Mouse (Mus musculus) gastrocnemius, adult 2 months (tissue): ENCODE results near the gene Gm11563. TPM values are rescaled to one million over a fixed set of nuclear protein-coding genes. Genes with fewer than 3 reads are reported as not detected.
"Not testable (repeated sequence)": the region's sequence is repeated elsewhere in the genome, so short reads cannot be mapped to it uniquely, and the experiment has no call there.

Experiments
- DNase-seq: peaks from one replicate; pipeline ENCODE4 v3.0.0; 2022
- H3K27ac ChIP-seq: fragments of 200-600 bp; 2 replicates; pipeline ENCODE4 v1.8.1; 2022; ENCODE audit warnings: mild to moderate bottlenecking
- H3K4me3 ChIP-seq: fragments of 200-600 bp; 2 replicates; pipeline ENCODE4 v1.8.1; 2022; ENCODE audit warnings: mild to moderate bottlenecking, moderate library complexity
- CTCF ChIP-seq: fragments of 200-600 bp; IDR thresholded peaks from 2 replicates; pipeline ENCODE4 v1.8.1; 2022; ENCODE audit warnings: antibody characterized with exemption, mild to moderate bottlenecking, moderate library complexity
- intact Hi-C: fragments of 180-260 bp; cut with DNase I; formaldehyde crosslinking; loops from one replicate; pipeline ENCODE4 v1.15.1; 2025
- total RNA-seq, 2 experiments: library from RNA; stranded (reverse); gene quantifications; 2 replicates each; pipeline ENCODE4 v1.2.3; 2021

Gene Gm11563
- total RNA-seq, 2 experiments from 2014 or later, result not detected

GRCm38 (mm10) chr11:99634653-99635134 lies 24.1 kb downstream of the Gm11563 start, which contains the start of gene Krtap4-2:
TSS of gene Krtap4-2 (minus strand) at chr11:99635084.
- no peak for TF ChIP-seq CTCF
- no peak for DNase-seq
- H3K27ac ChIP-seq, result no peak within 1 kb of the TSS
- H3K4me3 ChIP-seq, result no peak within 1 kb of the TSS
- intact Hi-C loops, result no loop called here

DNA sequence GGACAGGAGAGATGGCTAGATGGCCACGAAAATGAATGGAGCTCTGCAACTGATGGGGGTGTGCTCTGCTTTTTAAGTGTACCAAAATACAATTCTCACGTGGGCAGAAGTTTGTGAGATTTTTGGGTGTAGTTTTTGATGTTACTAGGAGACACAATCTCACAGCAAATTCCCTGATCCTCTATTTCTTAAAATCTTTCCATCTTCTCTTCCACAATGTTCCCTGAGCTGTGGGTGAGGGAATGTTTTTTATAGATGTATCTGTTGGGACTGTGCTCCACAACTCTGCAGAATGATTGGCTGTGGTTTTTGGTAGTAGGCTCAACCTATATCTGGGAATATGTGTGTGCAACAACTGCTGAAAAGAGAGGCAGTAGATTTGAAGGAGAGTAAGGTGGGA lies 25.5 kb downstream of the Gm11563 start:
- intact Hi-C loops, result no loop called here
- TF ChIP-seq CTCF, result no peak
- DNase-seq, result no peak
- H3K4me3 ChIP-seq, result no peak overlapping the region
- H3K27ac ChIP-seq, result no peak overlapping the region

GRCm38 (mm10) chr11:99630890-99631289 lies 27.9 kb downstream of the Gm11563 start:
- TF ChIP-seq CTCF, result no peak
- H3K27ac ChIP-seq, result no peak overlapping the region
- DNase-seq, result no peak
- H3K4me3 ChIP-seq, result no peak overlapping the region
- intact Hi-C loops, result no loop called here

- no peak within 1 kb of the TSS for H3K4me3 ChIP-seq
- intact Hi-C loops, result no loop called here
- H3K27ac ChIP-seq, result no peak within 1 kb of the TSS
- no peak for TF ChIP-seq CTCF
- no peak for DNase-seq
Observed at GRCm38 (mm10) chr11:99628138-99628537, 30.6 kb downstream of the Gm11563 start, which contains the start of gene Krtap4-1. TSS of gene Krtap4-1 (minus strand) at chr11:99628238.

DNA sequence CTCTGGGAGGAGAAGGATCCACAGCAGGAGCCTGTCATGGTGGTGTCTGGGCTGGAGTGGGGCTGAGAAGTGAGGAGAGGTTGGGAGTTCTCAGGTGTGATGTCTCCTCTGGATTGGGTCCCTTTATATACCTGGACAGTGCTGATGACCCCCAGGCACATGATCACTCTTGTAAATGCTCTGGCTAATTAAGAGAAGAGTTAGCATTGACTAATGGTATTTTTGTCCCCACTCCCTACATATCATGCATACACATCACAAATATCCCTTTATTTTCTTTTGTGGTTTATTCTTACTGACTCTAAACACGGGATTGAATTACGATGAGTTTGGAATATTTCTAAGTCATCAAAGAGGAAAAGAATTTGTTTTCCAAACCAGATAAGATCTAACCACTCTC lies 38.4 kb downstream of the Gm11563 start, which contains the start of gene Gm11562:
Gene Gm11562, minus strand, starts transcription at position 101 of the 400 bp plus-strand sequence.
- no peak for DNase-seq
- intact Hi-C loops, result no loop called here
- no peak for TF ChIP-seq CTCF
- no peak within 1 kb of the TSS for H3K27ac ChIP-seq
- H3K4me3 ChIP-seq, result no peak within 1 kb of the TSS

DNA sequence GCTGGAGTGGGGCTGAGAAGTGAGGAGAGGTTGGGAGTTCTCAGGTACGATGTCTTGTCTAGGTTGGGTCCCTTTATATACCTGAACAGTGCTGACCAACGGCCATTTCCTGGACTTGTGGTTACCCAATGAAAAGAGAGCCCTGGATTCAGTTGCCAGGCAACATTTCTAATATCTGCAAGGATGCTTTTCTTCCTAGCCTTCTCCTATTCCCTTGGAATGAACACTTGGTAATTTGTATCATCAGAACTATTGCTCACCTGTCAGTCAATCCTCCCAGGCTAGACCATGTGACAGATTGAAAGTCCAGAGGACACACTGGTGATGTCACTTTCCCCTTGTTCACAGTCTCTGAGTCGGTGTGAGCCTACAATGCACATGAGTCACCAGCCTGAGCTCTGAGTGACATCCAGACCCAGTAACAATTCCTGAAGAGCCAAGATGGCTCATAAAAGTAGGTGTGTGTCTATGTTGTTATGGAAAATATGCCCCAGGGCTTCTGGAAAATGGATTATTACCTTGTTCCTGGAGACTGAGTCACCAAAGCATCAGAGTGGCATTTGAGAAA lies 43.9 kb downstream of the Gm11563 start, which contains the start of gene Krtap2-4:
Gene Krtap2-4, minus strand, starts transcription at position 51 of the 568 bp plus-strand sequence.
- no peak for DNase-seq
- Histone ChIP-seq H3K27ac (no peak within 1 kb of the TSS), H3K4me3 (no peak within 1 kb of the TSS)
- intact Hi-C loops, result no loop called here
- no peak for TF ChIP-seq CTCF

DNA sequence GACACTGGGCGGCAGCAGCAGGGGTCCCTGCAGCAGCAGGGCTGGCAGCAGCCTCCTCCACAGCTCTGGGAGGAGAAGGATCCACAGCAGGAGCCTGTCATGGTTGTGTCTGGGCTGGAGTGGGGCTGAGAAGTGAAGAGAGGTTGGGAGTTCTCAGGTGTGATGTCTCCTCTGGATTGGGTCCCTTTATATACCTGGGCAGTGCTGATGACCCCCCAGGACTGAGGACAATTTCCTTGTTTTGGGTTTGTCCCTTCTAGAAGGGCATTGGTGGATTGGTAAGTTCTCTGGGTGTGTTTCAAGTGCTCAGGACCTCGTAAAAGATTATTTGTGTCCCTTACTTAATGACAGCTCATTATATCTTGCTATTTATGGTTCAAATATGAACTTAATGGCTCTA lies 48.7 kb downstream of the Gm11563 start, which contains the start of gene Gm11937:
Gene Gm11937, minus strand, starts transcription at position 101 of the 400 bp plus-strand sequence.
- H3K27ac ChIP-seq, intact Hi-C loops, H3K4me3 ChIP-seq, DNase-seq: not testable (repeated sequence)

- H3K4me3 ChIP-seq, result no peak overlapping the region
- no peak overlapping the region for H3K27ac ChIP-seq
- intact Hi-C loops, result no loop called here
- DNase-seq, result no peak
- TF ChIP-seq CTCF, result no peak
Observed at GRCm38 (mm10) chr11:99609126-99609525, 49.6 kb downstream of the Gm11563 start.

Other genes starting within 250 kb of the Gm11563 start
- gene Krt12, start 236.7 kb downstream of the Gm11563 start, total RNA-seq, result not detected
- not detected for gene Krt20, start 220.8 kb downstream of the Gm11563 start, total RNA-seq
- gene Krt23, start 165.8 kb downstream of the Gm11563 start, total RNA-seq, result not detected
- not detected for gene Krt39, start 137.6 kb downstream of the Gm11563 start, total RNA-seq
- gene Krt40, start 115.8 kb downstream of the Gm11563 start, total RNA-seq, result not detected
- not detected for gene Krtap3-3, start 108.1 kb downstream of the Gm11563 start, total RNA-seq
- gene Krtap3-2, start 102.1 kb downstream of the Gm11563 start, total RNA-seq, result not detected
- not detected for gene Gm11939, start 99.5 kb downstream of the Gm11563 start, total RNA-seq
- not detected for gene Krtap3-1, start 92.3 kb downstream of the Gm11563 start, total RNA-seq
- not detected for gene Krtap1-5, start 77.9 kb downstream of the Gm11563 start, total RNA-seq
- not detected for gene Krtap1-4, start 75.3 kb downstream of the Gm11563 start, total RNA-seq
- not detected for gene Krtap1-3, start 67.6 kb downstream of the Gm11563 start, total RNA-seq
- gene Krtap9-3, start 60.9 kb downstream of the Gm11563 start, total RNA-seq, result not detected
- gene Gm11938, start 55.7 kb downstream of the Gm11563 start, total RNA-seq, result not detected
- not detected for gene Gm11937, start 48.8 kb downstream of the Gm11563 start, total RNA-seq
- gene Krtap2-4, start 44.1 kb downstream of the Gm11563 start, total RNA-seq, result not detected
- gene Gm11562, start 38.5 kb downstream of the Gm11563 start, total RNA-seq, result not detected
- not detected for gene Krtap4-1, start 30.7 kb downstream of the Gm11563 start, total RNA-seq
- gene Krtap4-2, start 23.9 kb downstream of the Gm11563 start, total RNA-seq, result not detected
- gene Krtap4-7, start 14.9 kb downstream of the Gm11563 start, total RNA-seq, result not detected
- gene Gm11555, start 8.7 kb downstream of the Gm11563 start, total RNA-seq, result not detected
- not detected for gene Krtap4-6, start 7.0 kb upstream of the Gm11563 start, total RNA-seq
- not detected for gene Gm14190, start 31.8 kb upstream of the Gm11563 start, total RNA-seq
- not detected for gene Gm14180, start 75.3 kb upstream of the Gm11563 start, total RNA-seq
- not detected for gene Gm11595, start 114.0 kb upstream of the Gm11563 start, total RNA-seq
- gene Krtap4-8, start 121.7 kb upstream of the Gm11563 start, total RNA-seq, result not detected
- not detected for gene Krtap4-9, start 126.2 kb upstream of the Gm11563 start, total RNA-seq
- gene Gm11596, start 134.5 kb upstream of the Gm11563 start, total RNA-seq, result not detected
- not detected for gene Gm11569, start 140.0 kb upstream of the Gm11563 start, total RNA-seq
- not detected for gene Gm11554, start 145.5 kb upstream of the Gm11563 start, total RNA-seq
- not detected for gene Krtap4-13, start 150.9 kb upstream of the Gm11563 start, total RNA-seq
- not detected for gene Gm11564, start 156.7 kb upstream of the Gm11563 start, total RNA-seq
- not detected for gene 2300003K06Rik, start 179.1 kb upstream of the Gm11563 start, total RNA-seq
- not detected for gene Krtap4-16, start 192.6 kb upstream of the Gm11563 start, total RNA-seq
- not detected for gene Gm11568, start 199.0 kb upstream of the Gm11563 start, total RNA-seq
- not detected for gene Gm11559, start 205.5 kb upstream of the Gm11563 start, total RNA-seq
- gene Krtap9-1, start 214.4 kb upstream of the Gm11563 start, total RNA-seq, result not detected
- not detected for gene Gm11567, start 220.2 kb upstream of the Gm11563 start, total RNA-seq
- gene Krtap31-1, start 249.0 kb upstream of the Gm11563 start, total RNA-seq, result not detected